Mouse (Mus musculus) left cerebral cortex, postnatal 36 days (tissue): ENCODE results near the gene Gm10260. TPM values are rescaled to one million over a fixed set of nuclear protein-coding genes. Genes with fewer than 3 reads are reported as not detected.

Source experiments
- DNase-seq, 2 experiments: peaks; one replicate each; pipeline ENCODE4 v3.0.0; 2021 to 2022; ENCODE audit warnings: low spot score in 2 of 2, mixed read lengths in 1 of 2
- intact Hi-C: fragments of 180-260 bp; cut with DNase I; formaldehyde crosslinking; loops from one replicate; pipeline ENCODE4 v1.15.1; 2025
- total RNA-seq, 2 experiments: library from RNA; stranded (reverse); gene quantifications; 2 replicates each; pipeline ENCODE4 v1.2.3; 2021

The Gm10260 gene
- 10 to 100 TPM; 78.4 to 87.8 TPM for total RNA-seq

GRCm38 (mm10) chr13:97760532-97760931 lies at the start of gene Gm10260:
TSS of gene Gm10260 (minus strand) at chr13:97760632.
- no peak for DNase-seq
- intact Hi-C loops, result no loop called here

GRCm38 (mm10) chr13:97809828-97810227 lies 49.4 kb upstream of the Gm10260 start:
- intact Hi-C loops, result no loop called here
- no peak for DNase-seq

- intact Hi-C loops, result no loop called here
These were observed 45.5 kb upstream of the Gm10260 start for GRCm38 (mm10) chr13:97805907-97806306.

GRCm38 (mm10) chr13:97802386-97802785 lies 42.0 kb upstream of the Gm10260 start:
- no peak for DNase-seq
- intact Hi-C loops, result no loop called here

More at GRCm38 (mm10) chr13:97805907-97806306, 45.5 kb upstream of the Gm10260 start:
- DNase-seq, result peak in 1 of 2 experiments; percentile 24

GRCm38 (mm10) chr13:97797462-97797861 lies 37.0 kb upstream of the Gm10260 start:
- intact Hi-C loops, result no loop called here
- DNase-seq, result no peak

- intact Hi-C loops, result no loop called here
- no peak for DNase-seq
These were observed 34.3 kb upstream of the Gm10260 start for GRCm38 (mm10) chr13:97794780-97795179.

- intact Hi-C loops, result no loop called here
- no peak for DNase-seq
These were observed 33.5 kb upstream of the Gm10260 start for GRCm38 (mm10) chr13:97793932-97794331.

GRCm38 (mm10) chr13:97791664-97792063 lies 31.2 kb upstream of the Gm10260 start:
- DNase-seq, result no peak
- intact Hi-C loops, result no loop called here

- intact Hi-C loops, result no loop called here
- DNase-seq, result no peak
These were observed 29.5 kb upstream of the Gm10260 start for GRCm38 (mm10) chr13:97789782-97790450.

GRCm38 (mm10) chr13:97785167-97785835 lies 24.9 kb upstream of the Gm10260 start:
- intact Hi-C loops, result no loop called here
- DNase-seq, result no peak

GRCm38 (mm10) chr13:97783423-97784143 lies 23.2 kb upstream of the Gm10260 start:
- DNase-seq, result peak; percentile 23 to 27
- intact Hi-C loops, result no loop called here

GRCm38 (mm10) chr13:97782063-97782462 lies 21.6 kb upstream of the Gm10260 start:
- intact Hi-C loops, result no loop called here

GRCm38 (mm10) chr13:97781637-97782036 lies 21.2 kb upstream of the Gm10260 start:
- intact Hi-C loops, result no loop called here

More at GRCm38 (mm10) chr13:97782063-97782462, 21.6 kb upstream of the Gm10260 start:
- no peak for DNase-seq

GRCm38 (mm10) chr13:97780556-97780955 lies 20.1 kb upstream of the Gm10260 start:
- no peak for DNase-seq
- intact Hi-C loops, result no loop called here

More at GRCm38 (mm10) chr13:97781637-97782036, 21.2 kb upstream of the Gm10260 start:
- DNase-seq, result no peak

GRCm38 (mm10) chr13:97779657-97780445 lies 19.4 kb upstream of the Gm10260 start:
- intact Hi-C loops, result no loop called here
- DNase-seq, result no peak

GRCm38 (mm10) chr13:97778698-97779194 lies 18.3 kb upstream of the Gm10260 start:
- peak; percentile 35 to 68 for DNase-seq
- intact Hi-C loops, result no loop called here

GRCm38 (mm10) chr13:97777667-97778066 lies 17.2 kb upstream of the Gm10260 start:
- intact Hi-C loops, result no loop called here
- no peak for DNase-seq

GRCm38 (mm10) chr13:97776702-97777101 lies 16.3 kb upstream of the Gm10260 start:
- intact Hi-C loops, result no loop called here

GRCm38 (mm10) chr13:97775907-97776306 lies 15.5 kb upstream of the Gm10260 start:
- intact Hi-C loops, result no loop called here
- DNase-seq, result no peak

More at GRCm38 (mm10) chr13:97776702-97777101, 16.3 kb upstream of the Gm10260 start:
- no peak for DNase-seq
